Mouse (Mus musculus) lung, embryonic 16.5 days (tissue): ENCODE data around the gene Sntg2. TPM values are rescaled to one million over a fixed set of nuclear protein-coding genes. Genes with fewer than 3 reads are reported as not detected.

Experiments
- ATAC-seq: fragments of 200-750 bp; cut with Nextera tagmentation; 2 replicates; pipeline ENCODE4 v1.8.0; 2017; ENCODE audit warnings: low read depth, mild to moderate bottlenecking, moderate library complexity
- H3K27ac ChIP-seq: fragments of 300-500 bp; sonication (generic); 2 replicates; pipeline ENCODE4 v1.5.1; 2014; ENCODE audit warnings: mild to moderate bottlenecking, control low read depth, low read length
- H3K27me3 ChIP-seq: fragments of 300-500 bp; sonication (generic); 2 replicates; pipeline ENCODE4 v1.6.1; 2014; ENCODE audit warnings: low read depth, low read length, mixed read lengths; ENCODE audit not compliant: control insufficient read depth, insufficient read depth
- H3K36me3 ChIP-seq: fragments of 300-500 bp; sonication (generic); 2 replicates; pipeline ENCODE4 v1.6.1; 2014; ENCODE audit warnings: low read length; ENCODE audit not compliant: control insufficient read depth, insufficient read depth
- H3K4me1 ChIP-seq: fragments of 300-500 bp; sonication (generic); replicated peaks from 2 replicates; pipeline ENCODE4 v1.6.1; 2014; ENCODE audit warnings: low read length, mixed read lengths; ENCODE audit not compliant: control insufficient read depth, insufficient read depth
- H3K4me2 ChIP-seq: fragments of 300-500 bp; sonication (generic); 2 replicates; pipeline ENCODE4 v1.6.1; 2014; ENCODE audit warnings: low read depth, low read length, control low read depth
- H3K4me3 ChIP-seq: fragments of 300-500 bp; sonication (generic); 2 replicates; pipeline ENCODE4 v1.5.1; 2014; ENCODE audit warnings: mild to moderate bottlenecking, low read length, control low read depth
- H3K9ac ChIP-seq: fragments of 300-500 bp; sonication (generic); 2 replicates; pipeline ENCODE4 v1.6.1; 2014; ENCODE audit warnings: low read length, control low read depth
- H3K9me3 ChIP-seq: fragments of 300-500 bp; sonication (generic); 2 replicates; pipeline ENCODE4 v1.6.1; 2016; ENCODE audit warnings: low read length; ENCODE audit not compliant: control insufficient read depth
- WGBS: fragments of 180-500 bp; shearing (Covaris S2); extraction: QIAGEN DNeasy Blood & Tissue Kit; methylation state at CpG from one replicate; pipeline ENCODE4 v1.1.7; 2014; 5-methylcytosine and 5-hydroxymethylcytosine counted together
- polyA plus RNA-seq: library from polyadenylated mRNA; unstranded; fragments of >200 nt; fragmentation: Nextera tagmentation; extraction: Ambion mirVana; gene quantifications from 2 replicates; pipeline ENCODE4 v1.2.1, GENCODE M21; 2015

Sntg2 gene
- polyA plus RNA-seq, 1 experiment from 2014 or later: 11.5 TPM

- Histone ChIP-seq H3K9me3 (no peaks in the 10 kb centered on the region), H3K4me1 (peaks cover 2% of the 10 kb centered on the region; the same call in 1 of the 2 replicates), H3K9ac (no peak overlapping the region), H3K4me2 (no peak overlapping the region), H3K36me3 (no peaks in the 10 kb centered on the region), H3K4me3 (no peak overlapping the region), H3K27ac (no peak overlapping the region), H3K27me3 (no peaks in the 10 kb centered on the region)
- WGBS: 34% methylated on average over 5 of the region's 5 CpGs
- ATAC-seq: peak; percentile 59
These were observed 64.8 kb downstream of the Sntg2 start for GRCm38 (mm10) chr12:30308197-30308939.

- WGBS: 73% methylated on average over 13 of the region's 13 CpGs
- no peak overlapping the region for H3K27ac ChIP-seq
- no peaks in the 10 kb centered on the region for H3K4me1 ChIP-seq
- no peak for ATAC-seq
- no peaks in the 10 kb centered on the region for H3K9me3 ChIP-seq
- H3K4me3 ChIP-seq: no peak overlapping the region
- no peak overlapping the region for H3K4me2 ChIP-seq
- no peaks in the 10 kb centered on the region for H3K27me3 ChIP-seq
- H3K9ac ChIP-seq: no peak overlapping the region
- no peaks in the 10 kb centered on the region for H3K36me3 ChIP-seq
These were observed 80.2 kb downstream of the Sntg2 start for GRCm38 (mm10) chr12:30292724-30293560.

- ATAC-seq: no peak
- Histone ChIP-seq H3K27ac (no peak overlapping the region), H3K4me2 (no peak overlapping the region), H3K9ac (no peak overlapping the region), H3K4me3 (no peak overlapping the region), H3K4me1 (no peaks in the 10 kb centered on the region), H3K27me3 (no peaks in the 10 kb centered on the region), H3K9me3 (no peaks in the 10 kb centered on the region), H3K36me3 (no peaks in the 10 kb centered on the region)
- whole genome bisulfite sequencing: 60% methylated on average over 5 of the region's 5 CpGs
These were observed 86.1 kb downstream of the Sntg2 start for GRCm38 (mm10) chr12:30286888-30287573.

GRCm38 (mm10) chr12:30283741-30284140, 89.4 kb downstream of the Sntg2 start:
- Histone ChIP-seq H3K4me3 (no peak overlapping the region), H3K36me3 (no peaks in the 10 kb centered on the region), H3K27ac (no peak overlapping the region), H3K4me1 (no peaks in the 10 kb centered on the region), H3K9me3 (no peaks in the 10 kb centered on the region), H3K4me2 (no peak overlapping the region), H3K9ac (no peak overlapping the region), H3K27me3 (no peaks in the 10 kb centered on the region)
- no peak for ATAC-seq
- 63% methylated on average over 4 of the region's 4 CpGs for WGBS

- no peaks in the 10 kb centered on the region for H3K36me3 ChIP-seq
- 55% methylated on average over 8 of the region's 8 CpGs for WGBS
- no peaks in the 10 kb centered on the region for H3K9me3 ChIP-seq
- no peak overlapping the region for H3K9ac ChIP-seq
- no peak overlapping the region for H3K27ac ChIP-seq
- ATAC-seq: peak; percentile 82
- H3K4me3 ChIP-seq: no peak overlapping the region
- H3K4me2 ChIP-seq: no peak overlapping the region
- H3K27me3 ChIP-seq: no peaks in the 10 kb centered on the region
- no peaks in the 10 kb centered on the region for H3K4me1 ChIP-seq
These were observed 100.8 kb downstream of the Sntg2 start for GRCm38 (mm10) chr12:30272242-30272985.

GRCm38 (mm10) chr12:30264206-30264605, 109.0 kb downstream of the Sntg2 start:
- no peak for ATAC-seq

GRCm38 (mm10) chr12:30261187-30261586, 112.0 kb downstream of the Sntg2 start:
- 23% methylated on average over 2 of the region's 2 CpGs for WGBS
- ATAC-seq: no peak
- Histone ChIP-seq H3K27me3 (no peaks in the 10 kb centered on the region), H3K9ac (no peak overlapping the region), H3K4me2 (no peak overlapping the region), H3K4me1 (0 out of 2 replicates have a peak, but pooled peaks cover 3% of the 10 kb centered on the region), H3K9me3 (no peaks in the 10 kb centered on the region), H3K36me3 (no peaks in the 10 kb centered on the region), H3K4me3 (no peak overlapping the region), H3K27ac (no peak overlapping the region)

More at GRCm38 (mm10) chr12:30264206-30264605, 109.0 kb downstream of the Sntg2 start:
- H3K9me3 ChIP-seq: no peaks in the 10 kb centered on the region
- 56% methylated on average over 5 of the region's 5 CpGs for WGBS
- 0 out of 2 replicates have a peak, but pooled peaks cover 3% of the 10 kb centered on the region for H3K4me1 ChIP-seq
- H3K27ac ChIP-seq: no peak overlapping the region
- no peak overlapping the region for H3K4me3 ChIP-seq
- no peaks in the 10 kb centered on the region for H3K36me3 ChIP-seq
- no peak overlapping the region for H3K9ac ChIP-seq
- no peaks in the 10 kb centered on the region for H3K27me3 ChIP-seq
- H3K4me2 ChIP-seq: no peak overlapping the region

- H3K27me3 ChIP-seq: no peaks in the 10 kb centered on the region
- no peak overlapping the region for H3K27ac ChIP-seq
- no peaks in the 10 kb centered on the region for H3K9me3 ChIP-seq
- H3K4me1 ChIP-seq: 0 out of 2 replicates have a peak, but pooled peaks cover 3% of the 10 kb centered on the region
- no peak overlapping the region for H3K4me3 ChIP-seq
- peak; percentile 65 for ATAC-seq
- H3K4me2 ChIP-seq: no peak overlapping the region
- 52% methylated on average over 2 of the region's 2 CpGs for WGBS
- no peaks in the 10 kb centered on the region for H3K36me3 ChIP-seq
- H3K9ac ChIP-seq: no peak overlapping the region
These were observed 114.5 kb downstream of the Sntg2 start for GRCm38 (mm10) chr12:30258641-30259040.
